Mouse (Mus musculus) embryonic fibroblast, embryonic 13.5 days (primary cell): ENCODE measurements around the gene Bst2. TPM values are rescaled to one million over a fixed set of nuclear protein-coding genes. Genes with fewer than 3 reads are reported as not detected.

Experiments used
- H3K27ac ChIP-seq: 2 replicates; pipeline ENCODE4 v1.5.1; 2012; ENCODE audit warnings: low read length, control low read depth, inconsistent platforms; ENCODE audit not compliant: insufficient read depth
- H3K4me1 ChIP-seq: 2 replicates; pipeline ENCODE4 v1.6.1; 2011; ENCODE audit warnings: low read length; ENCODE audit not compliant: control insufficient read depth, insufficient read depth
- H3K4me3 ChIP-seq: 2 replicates; pipeline ENCODE4 v1.5.1; 2011; ENCODE audit warnings: mild to moderate bottlenecking, control low read depth, low read length; ENCODE audit not compliant: insufficient read depth
- CTCF ChIP-seq: IDR thresholded peaks from 2 replicates; pipeline ENCODE4 v1.5.1; 2011; ENCODE audit warnings: mild to moderate bottlenecking, control low read depth, low read length, moderate library complexity, borderline replicate concordance; ENCODE audit not compliant: insufficient read depth
- POLR2A ChIP-seq: IDR thresholded peaks from 2 replicates; pipeline ENCODE4 v1.6.1; 2011; ENCODE audit warnings: low read depth, mild to moderate bottlenecking, control low read depth, low read length, moderate library complexity
- polyA plus RNA-seq: library from polyadenylated mRNA; stranded (reverse); fragments of >200 nt; gene quantifications from 2 replicates; pipeline ENCODE4 v1.2.4, GENCODE M21; 2011; ENCODE audit warnings: low read depth; ENCODE audit not compliant: missing spikeins, insufficient read length

Bst2 gene
- 102 and 107 TPM in 2 replicates for polyA plus RNA-seq

DNA sequence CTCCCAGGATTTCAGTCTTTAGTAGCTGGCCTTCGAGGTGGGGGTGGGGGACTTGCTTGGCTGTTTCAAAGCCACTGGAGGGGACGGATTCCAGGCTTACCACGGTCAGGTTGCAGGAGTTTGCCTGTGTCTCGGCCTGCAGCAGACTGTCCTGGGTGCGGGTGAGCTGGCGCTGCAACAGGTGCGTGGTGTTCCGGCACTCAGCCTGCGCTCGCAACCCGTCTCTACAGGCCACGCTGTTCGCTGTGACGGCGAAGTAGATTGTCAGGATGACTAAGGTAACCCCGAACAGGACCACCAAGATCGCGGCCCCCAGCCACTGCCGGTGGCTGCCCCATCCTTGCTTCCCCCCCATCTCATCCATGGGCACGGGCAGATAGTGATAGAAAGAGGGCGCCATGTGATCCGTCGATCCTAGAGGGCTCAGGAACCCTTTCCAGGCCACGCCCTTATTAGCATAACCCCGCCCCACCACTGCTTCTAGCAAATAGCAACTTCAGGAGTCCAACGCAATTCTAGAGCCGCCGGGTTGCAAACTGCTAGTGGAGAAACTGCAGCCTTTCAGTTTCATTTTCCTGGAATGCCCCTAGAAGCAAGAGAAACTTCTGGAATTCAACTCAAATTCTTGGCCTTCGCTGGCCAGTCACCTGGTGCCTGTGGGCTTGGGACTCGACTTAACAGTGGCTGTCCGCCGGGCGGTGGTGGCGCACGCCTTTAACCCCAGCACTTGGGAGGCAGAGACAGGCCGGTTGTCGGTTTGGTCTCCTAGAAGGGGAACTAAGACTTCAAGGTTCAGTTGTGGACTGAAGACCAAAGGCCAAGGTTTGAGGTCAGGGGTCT, at the start of gene Bst2:
TSS of gene Bst2 (minus strand) at position 429 of the 840 bp plus-strand sequence.
- Histone ChIP-seq H3K4me3 (peak within 1 kb of the TSS; percentile 59), H3K27ac (peak within 1 kb of the TSS; percentile 69)
- TF ChIP-seq CTCF: no peak
- TF ChIP-seq POLR2A: peak; percentile 67

GRCm38 (mm10) chr8:71586891-71587290, 49.6 kb upstream of the Bst2 start:
- Histone ChIP-seq H3K27ac (no peak overlapping the region), H3K4me1 (peaks cover 4% of the 10 kb centered on the region; the same call in 1 of the 2 replicates), H3K4me3 (no peak overlapping the region)
- no peak for TF ChIP-seq POLR2A
- TF ChIP-seq CTCF: peak; percentile 47; the same call in 1 of the 2 replicates

More for the DNA sequence above, at the start of gene Bst2:
- peaks cover 8% of the 10 kb centered on the region for H3K4me1 ChIP-seq

- Histone ChIP-seq H3K4me1 (peaks cover 11% of the 10 kb centered on the region), H3K4me3 (no peak overlapping the region)
- TF ChIP-seq CTCF (no peak), POLR2A (no peak)
Observed at GRCm38 (mm10) chr8:71580201-71580600, 42.9 kb upstream of the Bst2 start.

DNA sequence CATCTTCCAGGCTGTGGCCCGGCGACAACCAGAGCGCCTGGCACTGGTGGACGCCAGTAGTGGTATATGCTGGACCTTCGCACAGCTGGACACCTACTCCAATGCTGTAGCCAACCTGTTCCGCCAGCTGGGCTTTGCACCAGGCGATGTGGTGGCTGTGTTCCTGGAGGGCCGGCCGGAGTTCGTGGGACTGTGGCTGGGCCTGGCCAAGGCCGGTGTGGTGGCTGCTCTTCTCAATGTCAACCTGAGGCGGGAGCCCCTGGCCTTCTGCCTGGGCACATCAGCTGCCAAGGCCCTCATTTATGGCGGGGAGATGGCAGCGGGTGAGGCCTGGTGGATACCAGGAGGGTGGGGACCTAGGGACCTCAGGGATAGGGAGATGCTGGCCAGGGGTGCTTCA, 42.2 kb upstream of the Bst2 start:
- Histone ChIP-seq H3K4me1 (peaks cover 13% of the 10 kb centered on the region), H3K27ac (peak overlapping the region; percentile 30; the same call in 1 of the 2 replicates), H3K4me3 (no peak overlapping the region)
- TF ChIP-seq POLR2A (no peak), CTCF (no peak)

More at GRCm38 (mm10) chr8:71580201-71580600, 42.9 kb upstream of the Bst2 start:
- H3K27ac ChIP-seq: no peak overlapping the region

GRCm38 (mm10) chr8:71579009-71579408, 41.8 kb upstream of the Bst2 start:
- no peak overlapping the region for H3K4me3 ChIP-seq
- no peak for TF ChIP-seq POLR2A
- no peak for TF ChIP-seq CTCF
- H3K4me1 ChIP-seq: peaks cover 14% of the 10 kb centered on the region
- peak overlapping the region; percentile 30; the same call in 1 of the 2 replicates for H3K27ac ChIP-seq

GRCm38 (mm10) chr8:71577856-71578387, 40.7 kb upstream of the Bst2 start:
- Histone ChIP-seq H3K4me3 (no peak overlapping the region), H3K4me1 (peaks cover 14% of the 10 kb centered on the region), H3K27ac (no peak overlapping the region)
- no peak for TF ChIP-seq POLR2A
- no peak for TF ChIP-seq CTCF

- peaks cover 12% of the 10 kb centered on the region; the same call in 1 of the 2 replicates for H3K4me1 ChIP-seq
- TF ChIP-seq CTCF (no peak), POLR2A (no peak)
- no peak overlapping the region for H3K4me3 ChIP-seq
- H3K27ac ChIP-seq: no peak overlapping the region
Observed at GRCm38 (mm10) chr8:71575020-71575419, 37.8 kb upstream of the Bst2 start.

DNA sequence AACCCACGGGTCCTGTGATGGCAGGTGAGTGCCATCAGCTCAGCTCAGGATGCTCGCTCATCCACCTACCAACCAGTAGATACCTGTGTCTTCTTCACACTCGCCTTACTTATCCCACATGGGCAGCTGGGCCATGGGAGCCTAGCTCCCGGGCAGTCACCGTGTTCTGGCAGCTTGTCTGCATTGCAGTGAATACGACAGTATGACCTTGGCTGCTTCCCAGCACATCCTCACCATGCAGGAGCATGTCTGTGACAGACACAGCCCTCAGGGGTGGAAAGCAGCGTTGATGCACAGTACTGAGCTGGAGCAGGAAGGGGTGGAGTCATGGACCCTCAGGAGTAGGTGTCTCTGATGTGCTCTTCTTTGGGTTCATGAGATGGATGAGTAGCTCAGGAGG, 37.2 kb upstream of the Bst2 start:
- Histone ChIP-seq H3K27ac (no peak overlapping the region), H3K4me1 (peaks cover 9% of the 10 kb centered on the region; the same call in 1 of the 2 replicates), H3K4me3 (no peak overlapping the region)
- TF ChIP-seq CTCF: no peak
- TF ChIP-seq POLR2A: no peak

DNA sequence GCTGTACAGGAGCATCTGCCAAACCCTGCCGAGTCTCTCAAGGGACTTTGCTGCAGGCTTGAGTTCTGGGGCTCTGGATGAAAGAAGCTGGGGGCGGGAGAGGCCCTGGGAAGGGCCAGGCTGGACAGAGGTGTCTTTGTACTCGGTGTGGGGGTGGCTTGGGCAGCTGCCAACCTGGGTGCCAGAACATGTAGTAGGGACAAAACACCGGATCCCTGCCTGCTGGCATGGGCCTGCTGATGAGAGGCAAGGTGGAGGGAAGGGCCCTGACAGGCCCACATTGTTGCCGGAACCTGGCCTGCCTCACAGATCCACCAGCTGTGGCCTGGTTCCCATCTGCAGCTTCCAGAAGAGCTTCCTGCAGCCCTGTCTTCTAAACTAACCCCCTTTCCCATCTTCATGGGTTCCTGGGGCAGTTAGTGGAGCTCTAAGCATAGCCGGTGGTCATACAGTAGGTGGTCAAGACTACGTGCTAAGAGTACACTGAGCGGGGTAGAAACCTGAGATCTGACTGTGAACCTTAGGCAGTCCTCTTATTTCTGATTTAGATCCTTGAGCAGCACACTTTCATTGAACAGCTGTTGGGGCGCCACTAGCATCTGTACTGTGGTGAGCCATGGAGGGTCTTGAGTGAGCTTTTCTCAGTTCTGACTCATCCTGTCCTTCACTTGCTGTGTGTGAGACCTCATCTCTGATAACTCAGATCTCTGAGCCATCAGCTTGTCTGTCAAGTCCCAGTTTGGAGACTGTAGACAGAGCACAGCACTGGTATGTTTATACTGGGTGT, 35.8 kb upstream of the Bst2 start:
- peaks cover 6% of the 10 kb centered on the region; the same call in 1 of the 2 replicates for H3K4me1 ChIP-seq
- TF ChIP-seq CTCF (no peak), POLR2A (no peak)
- H3K4me3 ChIP-seq: no peak overlapping the region
- no peak overlapping the region for H3K27ac ChIP-seq

DNA sequence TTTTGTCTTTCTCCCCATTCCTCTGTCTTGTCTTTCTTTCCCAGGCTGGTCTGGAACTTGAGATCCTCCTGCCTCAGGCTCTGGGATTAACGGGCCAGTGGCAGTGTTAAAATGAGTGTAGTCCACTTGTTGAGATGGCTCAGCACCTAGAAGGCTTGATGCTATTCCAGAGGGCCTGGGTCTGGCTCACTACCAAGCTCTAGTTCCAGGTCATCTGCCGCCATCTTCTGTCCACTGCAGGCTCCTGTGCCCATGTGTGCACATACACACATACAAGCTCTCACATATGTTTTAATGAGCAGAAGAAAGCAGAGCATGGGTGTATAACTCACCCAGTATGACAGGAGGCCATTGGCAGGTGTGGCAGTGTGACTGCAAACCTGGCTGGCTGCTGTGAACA, 34.8 kb upstream of the Bst2 start:
- no peak overlapping the region for H3K4me3 ChIP-seq
- H3K4me1 ChIP-seq: peaks cover 6% of the 10 kb centered on the region; the same call in 1 of the 2 replicates
- no peak for TF ChIP-seq CTCF
- no peak for TF ChIP-seq POLR2A
- H3K27ac ChIP-seq: no peak overlapping the region
